Mouse (Mus musculus) hindbrain, embryonic 16.5 days (tissue): ENCODE results near the gene Alg12. TPM values are rescaled to one million over a fixed set of nuclear protein-coding genes. Genes with fewer than 3 reads are reported as not detected.
"Not testable (repeated sequence)": the region's sequence is repeated elsewhere in the genome, so short reads cannot be mapped to it uniquely, and the experiment has no call there.

Source experiments
- ATAC-seq: fragments of 200-750 bp; cut with Nextera tagmentation; 2 replicates; pipeline ENCODE4 v1.8.0; 2017; ENCODE audit warnings: moderate TSS enrichment, moderate library complexity
- H3K27ac ChIP-seq: fragments of 300-500 bp; sonication (generic); 2 replicates; pipeline ENCODE4 v1.5.1; 2014; ENCODE audit warnings: low read depth, mild to moderate bottlenecking, control low read depth, low read length, moderate library complexity
- H3K27me3 ChIP-seq: fragments of 300-500 bp; sonication (generic); replicated peaks from 2 replicates; pipeline ENCODE4 v1.6.1; 2014; ENCODE audit warnings: low read length; ENCODE audit not compliant: control insufficient read depth, insufficient read depth
- H3K36me3 ChIP-seq: fragments of 300-500 bp; sonication (generic); 2 replicates; pipeline ENCODE4 v1.6.1; 2014; ENCODE audit warnings: mild to moderate bottlenecking, low read length, moderate library complexity, mixed read lengths; ENCODE audit not compliant: control insufficient read depth, insufficient read depth
- H3K4me1 ChIP-seq: fragments of 300-500 bp; sonication (generic); 2 replicates; pipeline ENCODE4 v1.6.1; 2014; ENCODE audit warnings: low read depth, low read length; ENCODE audit not compliant: control insufficient read depth, insufficient read depth
- H3K4me2 ChIP-seq: fragments of 300-500 bp; sonication (generic); 2 replicates; pipeline ENCODE4 v1.6.1; 2014; ENCODE audit warnings: mild to moderate bottlenecking, low read length, control low read depth, moderate library complexity
- H3K4me3 ChIP-seq: fragments of 300-500 bp; sonication (generic); 2 replicates; pipeline ENCODE4 v1.5.1; 2014; ENCODE audit warnings: mild to moderate bottlenecking, low read length, control low read depth, moderate library complexity
- H3K9ac ChIP-seq: fragments of 300-500 bp; sonication (generic); 2 replicates; pipeline ENCODE4 v1.6.1; 2014; ENCODE audit warnings: low read depth, mild to moderate bottlenecking, control low read depth, low read length, moderate library complexity
- H3K9me3 ChIP-seq: fragments of 300-500 bp; sonication (generic); 2 replicates; pipeline ENCODE4 v1.6.1; 2014; ENCODE audit warnings: mild to moderate bottlenecking, low read length, moderate library complexity; ENCODE audit not compliant: control insufficient read depth
- WGBS: fragments of 180-500 bp; shearing (Covaris S2); extraction: QIAGEN DNeasy Blood & Tissue Kit; methylation state at CpG from one replicate; pipeline ENCODE4 v1.1.7; 2014; 5-methylcytosine and 5-hydroxymethylcytosine counted together
- polyA plus RNA-seq: library from polyadenylated mRNA; unstranded; fragments of >200 nt; fragmentation: Nextera tagmentation; extraction: Ambion mirVana; gene quantifications from 2 replicates; pipeline ENCODE4 v1.2.1, GENCODE M21; 2015

Gene Alg12
- polyA plus RNA-seq, 1 experiment from 2014 or later, result 9.5 TPM

GRCm38 (mm10) chr15:88792140-88792850 lies 26.8 kb downstream of the Alg12 start:
- H3K4me2 ChIP-seq, result no peak overlapping the region
- no peaks in the 10 kb centered on the region for H3K9me3 ChIP-seq
- H3K27me3 ChIP-seq, result no peaks in the 10 kb centered on the region
- H3K4me3 ChIP-seq, result no peak overlapping the region
- H3K9ac ChIP-seq, result no peak overlapping the region
- 84% methylated on average over 4 of the region's 4 CpGs for WGBS
- no peak for ATAC-seq
- no peaks in the 10 kb centered on the region for H3K4me1 ChIP-seq
- no peaks in the 10 kb centered on the region for H3K36me3 ChIP-seq
- no peak overlapping the region for H3K27ac ChIP-seq

GRCm38 (mm10) chr15:88774630-88775029 lies 44.5 kb downstream of the Alg12 start:
- ATAC-seq, H3K4me3 ChIP-seq, H3K4me2 ChIP-seq, H3K9ac ChIP-seq, H3K27ac ChIP-seq, H3K9me3 ChIP-seq, H3K4me1 ChIP-seq, H3K27me3 ChIP-seq: not testable (repeated sequence)
- H3K36me3 ChIP-seq, result peaks cover 15% of the 10 kb centered on the region; the same call in 1 of the 2 replicates
- 89% methylated on average over 5 of the region's 5 CpGs for WGBS

- Histone ChIP-seq H3K27me3 (no peaks in the 10 kb centered on the region), H3K4me3 (no peak overlapping the region), H3K4me1 (no peaks in the 10 kb centered on the region), H3K4me2 (no peak overlapping the region), H3K36me3 (peaks cover 19% of the 10 kb centered on the region), H3K9me3 (no peaks in the 10 kb centered on the region), H3K9ac (no peak overlapping the region), H3K27ac (no peak overlapping the region)
- 91% methylated on average over 1 of the region's 1 CpGs for WGBS
- no peak for ATAC-seq
Measured at GRCm38 (mm10) chr15:88768537-88768936, 50.6 kb downstream of the Alg12 start.

- not testable (repeated sequence) for H3K4me2 ChIP-seq, H3K9ac ChIP-seq, H3K27me3 ChIP-seq, H3K4me1 ChIP-seq, H3K27ac ChIP-seq, H3K4me3 ChIP-seq, ATAC-seq, H3K9me3 ChIP-seq
- H3K36me3 ChIP-seq, result peaks cover 19% of the 10 kb centered on the region
- 92% methylated on average over 2 of the region's 2 CpGs for WGBS
Measured at GRCm38 (mm10) chr15:88766139-88766538, 53.0 kb downstream of the Alg12 start.

- H3K4me3 ChIP-seq, result no peak overlapping the region
- H3K9me3 ChIP-seq, result no peaks in the 10 kb centered on the region
- WGBS, result 95% methylated on average over 4 of the region's 4 CpGs
- H3K4me1 ChIP-seq, result no peaks in the 10 kb centered on the region
- H3K27ac ChIP-seq, result no peak overlapping the region
- no peak overlapping the region for H3K4me2 ChIP-seq
- H3K36me3 ChIP-seq, result peaks cover 15% of the 10 kb centered on the region
- no peaks in the 10 kb centered on the region for H3K27me3 ChIP-seq
- no peak for ATAC-seq
- no peak overlapping the region for H3K9ac ChIP-seq
Measured at GRCm38 (mm10) chr15:88761551-88761950, 57.6 kb downstream of the Alg12 start.

GRCm38 (mm10) chr15:88758061-88758460 lies 61.1 kb downstream of the Alg12 start:
- ATAC-seq, result no peak
- Histone ChIP-seq H3K9ac (no peak overlapping the region), H3K4me1 (peaks cover 8% of the 10 kb centered on the region), H3K4me2 (no peak overlapping the region), H3K27ac (no peak overlapping the region), H3K9me3 (no peaks in the 10 kb centered on the region), H3K4me3 (no peak overlapping the region), H3K27me3 (no peaks in the 10 kb centered on the region), H3K36me3 (peaks cover 14% of the 10 kb centered on the region)
- WGBS, result 94% methylated on average over 3 of the region's 3 CpGs

- Histone ChIP-seq H3K4me3 (no peak overlapping the region), H3K9ac (no peak overlapping the region), H3K27me3 (no peaks in the 10 kb centered on the region), H3K4me1 (peaks cover 11% of the 10 kb centered on the region), H3K4me2 (no peak overlapping the region), H3K9me3 (no peaks in the 10 kb centered on the region), H3K36me3 (peaks cover 7% of the 10 kb centered on the region; the same call in 1 of the 2 replicates), H3K27ac (no peak overlapping the region)
- ATAC-seq, result no peak
- WGBS, result over 99% methylated on average over 18 of the region's 18 CpGs
Measured at GRCm38 (mm10) chr15:88755761-88756160, 63.4 kb downstream of the Alg12 start.

Other genes with a start within 250 kb of the Alg12 start
- not detected in 2 replicates for gene Zdhhc25, start 219.0 kb downstream of the Alg12 start, polyA plus RNA-seq
- 12.9 and 14.9 TPM in 2 replicates for gene Brd1, start 85.1 kb downstream of the Alg12 start, polyA plus RNA-seq
- gene Zbed4, start 67.7 kb downstream of the Alg12 start, polyA plus RNA-seq, result 9.9 and 15.3 TPM in 2 replicates
- gene Creld2, start 328 bp upstream of the Alg12 start, polyA plus RNA-seq, result 61.0 and 61.9 TPM in 2 replicates
- gene Pim3, start 42.9 kb upstream of the Alg12 start, polyA plus RNA-seq, result 71.4 and 77.4 TPM in 2 replicates
- gene Ttll8, start 135.1 kb upstream of the Alg12 start, polyA plus RNA-seq, result 0.06 and 0.13 TPM in 2 replicates
- 39.1 and 52.9 TPM in 2 replicates for gene Mlc1, start 159.7 kb upstream of the Alg12 start, polyA plus RNA-seq
- 0.05 and 0.09 TPM in 2 replicates for gene Mov10l1, start 163.6 kb upstream of the Alg12 start, polyA plus RNA-seq
- gene Panx2, start 240.4 kb upstream of the Alg12 start, polyA plus RNA-seq, result 9.5 and 11.9 TPM in 2 replicates